Mouse (Mus musculus): ENCODE measurements around the gene Kncn.

DNA sequence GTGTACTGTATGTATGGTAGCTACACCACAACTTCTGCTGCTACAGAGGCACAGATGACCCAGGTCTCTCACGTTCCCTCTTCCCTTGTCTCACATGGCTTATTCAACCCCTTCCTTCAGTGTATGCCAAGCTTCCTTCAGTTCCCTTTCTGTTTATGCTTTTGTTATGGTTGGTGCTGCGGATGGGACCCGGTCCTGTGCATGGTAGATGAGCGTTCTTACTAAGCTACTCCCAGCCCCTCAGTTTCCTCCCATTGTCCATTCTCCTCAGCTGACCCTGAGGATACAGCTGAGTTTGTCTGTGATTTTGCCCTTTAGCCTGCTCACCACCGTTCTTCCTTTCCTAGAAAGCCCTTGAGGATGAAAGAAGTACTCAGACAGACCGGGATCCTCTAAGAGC, 32.6 kb upstream of the Kncn start:
- no peak for TF ChIP-seq CTCF (IDR thresholded peaks at IDR 0.05; ENCODE audit: borderline replicate concordance, insufficient read depth, low read length)
- no peak for TF ChIP-seq POLR2A (IDR thresholded peaks at IDR 0.05; ENCODE audit: low read depth, low read length)

Measured in embryonic fibroblast, embryonic 13.5 days (primary cell).